Mouse (Mus musculus): Measurements from ENCODE around the gene Gm13289. TPM values are rescaled to one million over a fixed set of nuclear protein-coding genes. Genes with fewer than 3 reads are reported as not detected.
"Not testable (repeated sequence)": the region's sequence is repeated elsewhere in the genome, so short reads cannot be mapped to it uniquely, and the experiment has no call there.

The Gm13289 gene
- total RNA-seq, 1 experiment: not detected

- H3K4me3 ChIP-seq (ENCODE audit: insufficient read depth in 1 of 2, low read depth in 1 of 2, low read length in 2 of 2, poor library complexity in 1 of 2, severe bottlenecking in 1 of 2); H3K27ac ChIP-seq (ENCODE audit: insufficient read depth, low read depth, low read length, poor library complexity, severe bottlenecking); in situ Hi-C loops (cut with MboI; ENCODE audit: low sequenced_read_pairs in 2 of 2, unreplicated experiment in 2 of 2); H3K4me1 ChIP-seq (ENCODE audit: control insufficient read depth in 2 of 2, insufficient read depth in 2 of 2, low read length in 2 of 2, poor library complexity in 1 of 2); DNase-seq (ENCODE audit: low read depth, low spot score); H3K9me3 ChIP-seq (ENCODE audit: control insufficient read depth, insufficient read depth, low read depth, low read length); H3K36me3 ChIP-seq (ENCODE audit: control insufficient read depth, insufficient read depth, low read length, poor library complexity, severe bottlenecking); H3K9ac ChIP-seq (ENCODE audit: insufficient read depth, low read depth, low read length, poor library complexity, severe bottlenecking): not testable (repeated sequence)
Observed at GRCm38 (mm10) chr4:88759610-88760268, 17.0 kb upstream of the Gm13289 start, which contains the start of gene Gm13283. TSS of gene Gm13283 (plus strand) at chr4:88760119.

- DNase-seq (ENCODE audit: low read depth, low spot score); H3K9me3 ChIP-seq (ENCODE audit: control insufficient read depth, insufficient read depth, low read depth, low read length); H3K36me3 ChIP-seq (ENCODE audit: control insufficient read depth, insufficient read depth, low read length, poor library complexity, severe bottlenecking); H3K4me1 ChIP-seq (ENCODE audit: control insufficient read depth in 2 of 2, insufficient read depth in 2 of 2, low read length in 2 of 2, poor library complexity in 1 of 2); H3K4me3 ChIP-seq (ENCODE audit: insufficient read depth in 1 of 2, low read depth in 1 of 2, low read length in 2 of 2, poor library complexity in 1 of 2, severe bottlenecking in 1 of 2); H3K27ac ChIP-seq (ENCODE audit: insufficient read depth, low read depth, low read length, poor library complexity, severe bottlenecking); H3K9ac ChIP-seq (ENCODE audit: insufficient read depth, low read depth, low read length, poor library complexity, severe bottlenecking); in situ Hi-C loops (cut with MboI; ENCODE audit: low sequenced_read_pairs in 2 of 2, unreplicated experiment in 2 of 2): not testable (repeated sequence)
Observed at GRCm38 (mm10) chr4:88760431-88760830, 16.3 kb upstream of the Gm13289 start.

- H3K9ac ChIP-seq (ENCODE audit: insufficient read depth, low read depth, low read length, poor library complexity, severe bottlenecking); H3K4me3 ChIP-seq (ENCODE audit: insufficient read depth in 1 of 2, low read depth in 1 of 2, low read length in 2 of 2, poor library complexity in 1 of 2, severe bottlenecking in 1 of 2); H3K36me3 ChIP-seq (ENCODE audit: control insufficient read depth, insufficient read depth, low read length, poor library complexity, severe bottlenecking); H3K9me3 ChIP-seq (ENCODE audit: control insufficient read depth, insufficient read depth, low read depth, low read length); in situ Hi-C loops (cut with MboI; ENCODE audit: low sequenced_read_pairs in 2 of 2, unreplicated experiment in 2 of 2); DNase-seq (ENCODE audit: low read depth, low spot score); H3K27ac ChIP-seq (ENCODE audit: insufficient read depth, low read depth, low read length, poor library complexity, severe bottlenecking); H3K4me1 ChIP-seq (ENCODE audit: control insufficient read depth in 2 of 2, insufficient read depth in 2 of 2, low read length in 2 of 2, poor library complexity in 1 of 2): not testable (repeated sequence)
Observed at GRCm38 (mm10) chr4:88761776-88762175, 14.9 kb upstream of the Gm13289 start.

GRCm38 (mm10) chr4:88762341-88762740 is 14.4 kb upstream of the Gm13289 start:
- H3K9me3 ChIP-seq (ENCODE audit: control insufficient read depth, insufficient read depth, low read depth, low read length); H3K9ac ChIP-seq (ENCODE audit: insufficient read depth, low read depth, low read length, poor library complexity, severe bottlenecking); H3K36me3 ChIP-seq (ENCODE audit: control insufficient read depth, insufficient read depth, low read length, poor library complexity, severe bottlenecking); H3K27ac ChIP-seq (ENCODE audit: insufficient read depth, low read depth, low read length, poor library complexity, severe bottlenecking); in situ Hi-C loops (cut with MboI; ENCODE audit: low sequenced_read_pairs in 2 of 2, unreplicated experiment in 2 of 2); H3K4me1 ChIP-seq (ENCODE audit: control insufficient read depth in 2 of 2, insufficient read depth in 2 of 2, low read length in 2 of 2, poor library complexity in 1 of 2); DNase-seq (ENCODE audit: low read depth, low spot score); H3K4me3 ChIP-seq (ENCODE audit: insufficient read depth in 1 of 2, low read depth in 1 of 2, low read length in 2 of 2, poor library complexity in 1 of 2, severe bottlenecking in 1 of 2): not testable (repeated sequence)

- not testable (repeated sequence) for H3K27ac ChIP-seq (ENCODE audit: insufficient read depth, low read depth, low read length, poor library complexity, severe bottlenecking)
Observed at GRCm38 (mm10) chr4:88763384-88764018, 13.2 kb upstream of the Gm13289 start.

GRCm38 (mm10) chr4:88773534-88773933 is 3.2 kb upstream of the Gm13289 start, which contains the start of gene Gm13290:
TSS of gene Gm13290 (plus strand) at chr4:88773834.
- H3K27ac ChIP-seq (ENCODE audit: insufficient read depth, low read depth, low read length, poor library complexity, severe bottlenecking); H3K4me1 ChIP-seq (ENCODE audit: control insufficient read depth in 2 of 2, insufficient read depth in 2 of 2, low read length in 2 of 2, poor library complexity in 1 of 2); H3K36me3 ChIP-seq (ENCODE audit: control insufficient read depth, insufficient read depth, low read length, poor library complexity, severe bottlenecking); H3K4me3 ChIP-seq (ENCODE audit: insufficient read depth in 1 of 2, low read depth in 1 of 2, low read length in 2 of 2, poor library complexity in 1 of 2, severe bottlenecking in 1 of 2); in situ Hi-C loops (cut with MboI; ENCODE audit: low sequenced_read_pairs in 2 of 2, unreplicated experiment in 2 of 2); H3K9ac ChIP-seq (ENCODE audit: insufficient read depth, low read depth, low read length, poor library complexity, severe bottlenecking); DNase-seq (ENCODE audit: low read depth, low spot score); H3K9me3 ChIP-seq (ENCODE audit: control insufficient read depth, insufficient read depth, low read depth, low read length): not testable (repeated sequence)

More at GRCm38 (mm10) chr4:88763384-88764018, 13.2 kb upstream of the Gm13289 start:
- H3K36me3 ChIP-seq (ENCODE audit: control insufficient read depth, insufficient read depth, low read length, poor library complexity, severe bottlenecking); H3K4me1 ChIP-seq (ENCODE audit: control insufficient read depth in 2 of 2, insufficient read depth in 2 of 2, low read length in 2 of 2, poor library complexity in 1 of 2); H3K9ac ChIP-seq (ENCODE audit: insufficient read depth, low read depth, low read length, poor library complexity, severe bottlenecking); DNase-seq (ENCODE audit: low read depth, low spot score); in situ Hi-C loops (cut with MboI; ENCODE audit: low sequenced_read_pairs in 2 of 2, unreplicated experiment in 2 of 2); H3K9me3 ChIP-seq (ENCODE audit: control insufficient read depth, insufficient read depth, low read depth, low read length): not testable (repeated sequence)
- peak overlapping the region in 1 of 2 experiments; percentile 34; a peak in 1 of 4 replicates for H3K4me3 ChIP-seq (ENCODE audit: insufficient read depth in 1 of 2, low read depth in 1 of 2, low read length in 2 of 2, poor library complexity in 1 of 2, severe bottlenecking in 1 of 2)

GRCm38 (mm10) chr4:88779550-88779949 is 2.8 kb downstream of the Gm13289 start, which contains the start of gene Gm13272:
TSS of gene Gm13272 (plus strand) at chr4:88779850.
- H3K4me1 ChIP-seq (ENCODE audit: control insufficient read depth in 2 of 2, insufficient read depth in 2 of 2, low read length in 2 of 2, poor library complexity in 1 of 2); H3K9me3 ChIP-seq (ENCODE audit: control insufficient read depth, insufficient read depth, low read depth, low read length); H3K27ac ChIP-seq (ENCODE audit: insufficient read depth, low read depth, low read length, poor library complexity, severe bottlenecking); in situ Hi-C loops (cut with MboI; ENCODE audit: low sequenced_read_pairs in 2 of 2, unreplicated experiment in 2 of 2); DNase-seq (ENCODE audit: low read depth, low spot score); H3K9ac ChIP-seq (ENCODE audit: insufficient read depth, low read depth, low read length, poor library complexity, severe bottlenecking); H3K4me3 ChIP-seq (ENCODE audit: insufficient read depth in 1 of 2, low read depth in 1 of 2, low read length in 2 of 2, poor library complexity in 1 of 2, severe bottlenecking in 1 of 2); H3K36me3 ChIP-seq (ENCODE audit: control insufficient read depth, insufficient read depth, low read length, poor library complexity, severe bottlenecking): not testable (repeated sequence)

GRCm38 (mm10) chr4:88780320-88780719 is 3.6 kb downstream of the Gm13289 start:
- DNase-seq (ENCODE audit: low read depth, low spot score); in situ Hi-C loops (cut with MboI; ENCODE audit: low sequenced_read_pairs in 2 of 2, unreplicated experiment in 2 of 2); H3K27ac ChIP-seq (ENCODE audit: insufficient read depth, low read depth, low read length, poor library complexity, severe bottlenecking); H3K9ac ChIP-seq (ENCODE audit: insufficient read depth, low read depth, low read length, poor library complexity, severe bottlenecking); H3K9me3 ChIP-seq (ENCODE audit: control insufficient read depth, insufficient read depth, low read depth, low read length); H3K4me3 ChIP-seq (ENCODE audit: insufficient read depth in 1 of 2, low read depth in 1 of 2, low read length in 2 of 2, poor library complexity in 1 of 2, severe bottlenecking in 1 of 2); H3K36me3 ChIP-seq (ENCODE audit: control insufficient read depth, insufficient read depth, low read length, poor library complexity, severe bottlenecking); H3K4me1 ChIP-seq (ENCODE audit: control insufficient read depth in 2 of 2, insufficient read depth in 2 of 2, low read length in 2 of 2, poor library complexity in 1 of 2): not testable (repeated sequence)
